Mouse (Mus musculus) small intestine, adult 2 months (tissue): ENCODE results near the gene Akap2. TPM values are rescaled to one million over a fixed set of nuclear protein-coding genes. Genes with fewer than 3 reads are reported as not detected.

Experiments used
- H3K27ac ChIP-seq: fragments of 200-500 bp; 2 replicates; pipeline ENCODE4 v1.5.1; 2012; ENCODE audit warnings: low read depth, low read length, control low read depth, inconsistent platforms; ENCODE audit not compliant: insufficient read depth
- H3K27me3 ChIP-seq: fragments of 200-500 bp; 2 replicates; pipeline ENCODE4 v1.6.1; 2012; ENCODE audit warnings: mild to moderate bottlenecking, moderate library complexity, low read length, inconsistent platforms; ENCODE audit not compliant: control insufficient read depth, insufficient read depth
- H3K36me3 ChIP-seq: fragments of 200-500 bp; 2 replicates; pipeline ENCODE4 v1.6.1; 2012; ENCODE audit warnings: mild to moderate bottlenecking, low read length, control low read depth, inconsistent platforms; ENCODE audit not compliant: control insufficient read depth, insufficient read depth
- H3K4me1 ChIP-seq: fragments of 200-500 bp; 2 replicates; pipeline ENCODE4 v1.6.1; 2012; ENCODE audit warnings: low read length, inconsistent platforms, mixed read lengths; ENCODE audit not compliant: control insufficient read depth, insufficient read depth, insufficient read length
- H3K4me3 ChIP-seq: fragments of 200-500 bp; 2 replicates; pipeline ENCODE4 v1.5.1; 2012; ENCODE audit warnings: low read depth, mild to moderate bottlenecking, control low read depth, inconsistent platforms, low read length, moderate library complexity
- CTCF ChIP-seq: fragments of 200-500 bp; IDR thresholded peaks from 2 replicates; pipeline ENCODE4 v1.5.1; 2012; ENCODE audit warnings: low read depth, mild to moderate bottlenecking, control low read depth, inconsistent platforms, low read length, moderate library complexity, mixed read lengths; ENCODE audit not compliant: insufficient replicate concordance, insufficient read length; ENCODE audit errors: extremely low read depth
- POLR2A ChIP-seq: fragments of 200-500 bp; IDR thresholded peaks from 2 replicates; pipeline ENCODE4 v1.6.1; 2012; ENCODE audit warnings: low read depth, mild to moderate bottlenecking, control low read depth, inconsistent platforms, low read length, moderate library complexity
- WGBS: fragments of 180-500 bp; shearing (Covaris S2); methylation state at CpG from one replicate; pipeline ENCODE4 v1.1.7; 2018; 5-methylcytosine and 5-hydroxymethylcytosine counted together
- polyA plus RNA-seq: library from polyadenylated mRNA; depleted of rRNA; stranded (reverse); fragments of >200 nt; gene quantifications from 2 replicates; pipeline ENCODE4 v1.2.3, GENCODE M21; 2012

The Akap2 gene
- polyA plus RNA-seq, 1 experiment = 7.6 TPM

- no peak overlapping the region for H3K4me3 ChIP-seq
- 73% methylated on average over 11 of the region's 11 CpGs for WGBS
- H3K36me3 ChIP-seq = no peaks in the 10 kb centered on the region
- no peaks in the 10 kb centered on the region for H3K4me1 ChIP-seq
- TF ChIP-seq CTCF (no peak), POLR2A (no peak)
- H3K27me3 ChIP-seq = no peaks in the 10 kb centered on the region
- H3K27ac ChIP-seq = no peak overlapping the region
Measured at GRCm38 (mm10) chr4:57757997-57758396, 40.5 kb downstream of the Akap2 start.

GRCm38 (mm10) chr4:57762424-57762823, 45.0 kb downstream of the Akap2 start:
- Histone ChIP-seq H3K27ac (no peak overlapping the region), H3K27me3 (no peaks in the 10 kb centered on the region), H3K4me1 (no peaks in the 10 kb centered on the region), H3K36me3 (no peaks in the 10 kb centered on the region), H3K4me3 (no peak overlapping the region)
- TF ChIP-seq CTCF (no peak), POLR2A (no peak)
- WGBS = 62% methylated on average over 7 of the region's 7 CpGs

- TF ChIP-seq CTCF (no peak), POLR2A (no peak)
- Histone ChIP-seq H3K36me3 (no peaks in the 10 kb centered on the region), H3K27me3 (no peaks in the 10 kb centered on the region), H3K4me3 (no peak overlapping the region), H3K27ac (no peak overlapping the region), H3K4me1 (no peaks in the 10 kb centered on the region)
- 54% methylated on average over 1 of the region's 1 CpGs for WGBS
Measured at GRCm38 (mm10) chr4:57764392-57764791, 46.9 kb downstream of the Akap2 start.

GRCm38 (mm10) chr4:57764926-57765325, 47.5 kb downstream of the Akap2 start:
- Histone ChIP-seq H3K27ac (no peak overlapping the region), H3K4me3 (no peak overlapping the region), H3K27me3 (no peaks in the 10 kb centered on the region), H3K36me3 (no peaks in the 10 kb centered on the region), H3K4me1 (no peaks in the 10 kb centered on the region)
- WGBS = 54% methylated on average over 1 of the region's 1 CpGs
- no peak for TF ChIP-seq POLR2A
- no peak for TF ChIP-seq CTCF

- H3K27ac ChIP-seq = no peak overlapping the region
- TF ChIP-seq CTCF = no peak
- TF ChIP-seq POLR2A = no peak
- H3K4me1 ChIP-seq = no peaks in the 10 kb centered on the region
- H3K4me3 ChIP-seq = no peak overlapping the region
- H3K36me3 ChIP-seq = no peaks in the 10 kb centered on the region
- H3K27me3 ChIP-seq = no peaks in the 10 kb centered on the region
- 74% methylated on average over 4 of the region's 4 CpGs for WGBS
Measured at GRCm38 (mm10) chr4:57765806-57766205, 48.3 kb downstream of the Akap2 start.

- TF ChIP-seq CTCF = no peak
- H3K36me3 ChIP-seq = no peaks in the 10 kb centered on the region
- no peaks in the 10 kb centered on the region for H3K27me3 ChIP-seq
- H3K4me3 ChIP-seq = no peak overlapping the region
- 73% methylated on average over 3 of the region's 3 CpGs for WGBS
- H3K4me1 ChIP-seq = no peaks in the 10 kb centered on the region
- no peak overlapping the region for H3K27ac ChIP-seq
Measured at GRCm38 (mm10) chr4:57769007-57769406, 51.5 kb downstream of the Akap2 start.

- Histone ChIP-seq H3K27me3 (no peaks in the 10 kb centered on the region), H3K4me3 (no peak overlapping the region), H3K4me1 (no peaks in the 10 kb centered on the region), H3K36me3 (no peaks in the 10 kb centered on the region), H3K27ac (no peak overlapping the region)
- WGBS = 78% methylated on average over 4 of the region's 4 CpGs
- no peak for TF ChIP-seq CTCF
- TF ChIP-seq POLR2A = no peak
Measured at GRCm38 (mm10) chr4:57770185-57770823, 52.8 kb downstream of the Akap2 start.
